Mouse (Mus musculus) layer of hippocampus, postnatal 14 days (tissue): ENCODE measurements around the gene Serpinb1b. TPM values are rescaled to one million over a fixed set of nuclear protein-coding genes. Genes with fewer than 3 reads are reported as not detected.
A peak's percentile ranks its signal among the peaks of the same experiment; 100 is the strongest.
"Not testable (repeated sequence)": the region's sequence is repeated elsewhere in the genome, so short reads cannot be mapped to it uniquely, and the experiment has no call there.

Source experiments
- DNase-seq, 2 experiments: peaks; one replicate each; pipeline ENCODE4 v3.0.0; 2021 to 2022; ENCODE audit warnings: low spot score in 2 of 2, mixed read lengths in 1 of 2
- long read RNA-seq, 2 experiments: library from polyadenylated mRNA; stranded (forward); transcript quantifications; one replicate each; pipeline ENCODE4 v2.0.0; 2021
- total RNA-seq, 2 experiments: library from RNA; stranded (reverse); gene quantifications; 2 replicates each; pipeline ENCODE4 v1.2.3; 2021

Serpinb1b gene
- total RNA-seq: 1 to 10 TPM; 1.5 to 2.5 TPM
- long read RNA-seq, experiment 1, partial matches to known transcripts: 0 of 1 reads
- long read RNA-seq, experiment 1, other reads (novel, unspliced or antisense): 0 of 1 reads
- long read RNA-seq, experiment 2, partial matches to known transcripts: 0 of 3 reads
- long read RNA-seq, experiment 2, other reads (novel, unspliced or antisense): 2 of 3 reads

- DNase-seq: no peak
Observed at GRCm38 (mm10) chr13:33078056-33078705, at the start of gene Serpinb1b. Gene Serpinb1b, plus strand, starts transcription at chr13:33078575.

- not testable (repeated sequence) for DNase-seq
Observed at GRCm38 (mm10) chr13:33029478-33029877, 48.9 kb upstream of the Serpinb1b start.

GRCm38 (mm10) chr13:33030281-33030680 lies 48.1 kb upstream of the Serpinb1b start:
- DNase-seq: no peak

- no peak for DNase-seq
Observed at GRCm38 (mm10) chr13:33035506-33035905, 42.9 kb upstream of the Serpinb1b start.

GRCm38 (mm10) chr13:33043542-33043941 lies 34.8 kb upstream of the Serpinb1b start:
- DNase-seq: no peak

- no peak for DNase-seq
Observed at GRCm38 (mm10) chr13:33047234-33047633, 31.1 kb upstream of the Serpinb1b start.

- no peak for DNase-seq
Observed at GRCm38 (mm10) chr13:33048187-33048586, 30.2 kb upstream of the Serpinb1b start.

GRCm38 (mm10) chr13:33051697-33052096 lies 26.7 kb upstream of the Serpinb1b start:
- no peak for DNase-seq

- no peak for DNase-seq
Observed at GRCm38 (mm10) chr13:33063048-33063447, 15.3 kb upstream of the Serpinb1b start.

GRCm38 (mm10) chr13:33067387-33067977 lies 10.9 kb upstream of the Serpinb1b start:
- no peak for DNase-seq

GRCm38 (mm10) chr13:33068164-33068563 lies 10.2 kb upstream of the Serpinb1b start:
- no peak for DNase-seq

- no peak for DNase-seq
Observed at GRCm38 (mm10) chr13:33071776-33072175, 6.6 kb upstream of the Serpinb1b start.

- DNase-seq: no peak
Observed at GRCm38 (mm10) chr13:33074029-33074428, 4.3 kb upstream of the Serpinb1b start.

GRCm38 (mm10) chr13:33076247-33076646 lies 2.1 kb upstream of the Serpinb1b start:
- no peak for DNase-seq

- DNase-seq: no peak
Observed at GRCm38 (mm10) chr13:33077026-33077685, 1.2 kb upstream of the Serpinb1b start.

- peak in 1 of 2 experiments; percentile 41 for DNase-seq
Observed at GRCm38 (mm10) chr13:33079391-33079790, 1.0 kb downstream of the Serpinb1b start.

GRCm38 (mm10) chr13:33080356-33080755 lies 2.0 kb downstream of the Serpinb1b start:
- DNase-seq: no peak

GRCm38 (mm10) chr13:33083834-33084233 lies 5.5 kb downstream of the Serpinb1b start:
- no peak for DNase-seq

- DNase-seq: peak; percentile 20 to 38
Observed at GRCm38 (mm10) chr13:33084975-33085694, 6.8 kb downstream of the Serpinb1b start.

- peak in 1 of 2 experiments; percentile 84 for DNase-seq
Observed at GRCm38 (mm10) chr13:33085695-33086432, 7.5 kb downstream of the Serpinb1b start.

GRCm38 (mm10) chr13:33089566-33089965 lies 11.2 kb downstream of the Serpinb1b start:
- DNase-seq: no peak
